Mouse (Mus musculus) colon, adult 2 months (tissue): Measurements from ENCODE around the gene Gcnt1. TPM values are rescaled to one million over a fixed set of nuclear protein-coding genes. Genes with fewer than 3 reads are reported as not detected.

Experiments used
- polyA plus RNA-seq: library from polyadenylated mRNA; depleted of rRNA; stranded (reverse); fragments of >200 nt; gene quantifications from 2 replicates; pipeline ENCODE4 v1.2.3, GENCODE M21; 2012; rRNA removed

The Gcnt1 gene
- polyA plus RNA-seq, result 7.1 and 9.3 TPM in 2 replicates

GRCm38 (mm10) chr19:17372701-17373100 is at the start of gene Gcnt1:
Gene Gcnt1, minus strand, starts transcription at chr19:17372844.

GRCm38 (mm10) chr19:17393841-17394591 is 21.4 kb upstream of the Gcnt1 start, which contains the start of gene Rfk:
Gene Rfk, plus strand, starts transcription at chr19:17394043.

Other genes with a start within 250 kb of the Gcnt1 start
- 363 and 542 TPM in 2 replicates for gene Rfk, start 21.2 kb upstream of the Gcnt1 start, polyA plus RNA-seq